Mouse (Mus musculus) spleen, postnatal 14 days (tissue): ENCODE results near the gene Amh.
"Not testable (repeated sequence)": the region's sequence is repeated elsewhere in the genome, so short reads cannot be mapped to it uniquely, and the experiment has no call there.

Experiments
- DNase-seq, 2 experiments: peaks; one replicate each; pipeline ENCODE4 v3.0.0; 2021 to 2022; ENCODE audit warnings: low spot score in 2 of 2

Gene Amh

GRCm38 (mm10) chr10:80807057-80807627 lies 2.1 kb downstream of the Amh start:
- DNase-seq: peak in 1 of 2 experiments; percentile 36

GRCm38 (mm10) chr10:80808099-80808984 lies 3.3 kb downstream of the Amh start:
- no peak for DNase-seq

- DNase-seq: no peak
Measured at GRCm38 (mm10) chr10:80808985-80809632, 4.1 kb downstream of the Amh start.

GRCm38 (mm10) chr10:80810084-80810483 lies 5.0 kb downstream of the Amh start:
- DNase-seq: no peak

- DNase-seq: no peak
Measured at GRCm38 (mm10) chr10:80812391-80813041, 7.5 kb downstream of the Amh start.

GRCm38 (mm10) chr10:80813366-80813765 lies 8.3 kb downstream of the Amh start, which contains the start of gene Jsrp1:
TSS of gene Jsrp1 (minus strand) at chr10:80813498.
- DNase-seq: no peak

GRCm38 (mm10) chr10:80814800-80815199 lies 9.8 kb downstream of the Amh start:
- no peak for DNase-seq

GRCm38 (mm10) chr10:80816303-80816702 lies 11.3 kb downstream of the Amh start:
- DNase-seq: not testable (repeated sequence)

GRCm38 (mm10) chr10:80817164-80817563 lies 12.1 kb downstream of the Amh start:
- no peak for DNase-seq

GRCm38 (mm10) chr10:80817955-80818354 lies 12.9 kb downstream of the Amh start:
- not testable (repeated sequence) for DNase-seq

- peak; percentile 40 to 43 for DNase-seq
Measured at GRCm38 (mm10) chr10:80818599-80819281, 13.7 kb downstream of the Amh start.

GRCm38 (mm10) chr10:80819406-80819805 lies 14.4 kb downstream of the Amh start:
- DNase-seq: no peak

- DNase-seq: no peak
Measured at GRCm38 (mm10) chr10:80821991-80822390, 16.9 kb downstream of the Amh start.

GRCm38 (mm10) chr10:80822528-80822927 lies 17.5 kb downstream of the Amh start:
- no peak for DNase-seq

GRCm38 (mm10) chr10:80823316-80823715 lies 18.3 kb downstream of the Amh start:
- no peak for DNase-seq

- no peak for DNase-seq
Measured at GRCm38 (mm10) chr10:80823847-80824643, 19.0 kb downstream of the Amh start.

GRCm38 (mm10) chr10:80824827-80825226 lies 19.8 kb downstream of the Amh start:
- no peak for DNase-seq

GRCm38 (mm10) chr10:80826151-80827062 lies 21.4 kb downstream of the Amh start, which contains the start of gene Oaz1:
TSS of gene Oaz1 (plus strand) at chr10:80826656.
- peak; percentile 93 to 97 for DNase-seq
